Mouse (Mus musculus) heart, adult 9 months (tissue): ENCODE results near the gene Tarbp1.
"Not testable (repeated sequence)": the region's sequence is repeated elsewhere in the genome, so short reads cannot be mapped to it uniquely, and the experiment has no call there.

Source experiments
- DNase-seq, 2 experiments: peaks; one replicate each; pipeline ENCODE4 v3.0.0; 2022; ENCODE audit warnings: low spot score in 2 of 2

Gene Tarbp1

DNA sequence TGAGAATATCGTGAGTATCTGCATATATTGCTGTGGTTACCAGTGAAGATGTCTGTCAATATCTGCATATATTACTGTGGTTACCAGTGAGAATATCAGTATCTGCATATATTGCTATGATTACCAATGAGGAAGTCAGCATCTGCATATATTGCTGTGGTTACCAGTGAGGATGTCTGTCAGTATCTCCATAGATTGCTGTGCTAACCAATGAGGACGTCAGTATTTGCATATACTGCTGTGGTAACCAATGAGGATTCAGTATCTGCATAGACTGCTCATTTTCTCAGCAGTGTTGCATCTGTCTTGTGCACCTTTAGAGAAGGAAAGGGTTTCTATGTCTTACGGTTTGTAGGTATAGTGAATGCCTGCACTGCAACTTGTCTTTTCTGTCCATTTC is 54.0 kb downstream of the Tarbp1 start:
- DNase-seq: no peak

DNA sequence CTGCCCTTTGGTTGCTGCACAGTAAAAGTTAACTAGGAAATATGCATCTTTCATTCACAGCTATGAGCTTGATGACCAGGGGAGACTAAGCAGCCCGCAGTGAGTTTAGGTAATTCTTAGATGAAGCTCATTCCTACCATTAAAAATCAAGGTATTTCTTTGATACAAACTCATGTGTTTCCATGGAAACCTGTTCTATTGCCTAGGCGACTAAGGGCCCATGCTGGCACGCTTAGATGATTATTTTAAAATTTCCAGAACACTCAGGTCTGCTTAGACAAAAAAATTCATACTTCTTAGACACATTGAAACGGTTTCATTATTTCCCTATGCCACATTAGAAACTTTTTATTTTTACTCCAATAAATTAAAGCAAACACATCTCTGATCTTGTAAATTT is 69.8 kb downstream of the Tarbp1 start:
- no peak for DNase-seq

DNA sequence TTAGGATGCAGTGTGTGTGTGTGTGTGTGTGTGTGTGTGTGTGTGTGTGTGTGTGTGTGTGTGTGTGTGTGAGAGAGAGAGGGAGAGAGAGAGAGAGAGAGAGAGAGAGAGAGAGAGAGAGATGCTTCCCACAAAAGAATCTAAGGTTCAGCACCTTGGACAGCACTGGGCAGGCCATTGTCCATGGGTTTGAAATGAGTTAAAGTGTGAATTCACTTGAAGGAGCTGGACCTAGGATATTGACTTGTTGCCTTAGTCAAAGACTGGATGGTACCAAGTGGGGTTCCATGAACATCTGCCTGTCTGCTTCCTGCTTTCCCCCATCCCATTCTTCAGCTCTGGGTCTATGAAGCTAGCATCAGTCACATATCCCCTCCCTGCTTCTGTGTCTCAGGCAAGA is 70.3 kb downstream of the Tarbp1 start:
- not testable (repeated sequence) for DNase-seq

DNA sequence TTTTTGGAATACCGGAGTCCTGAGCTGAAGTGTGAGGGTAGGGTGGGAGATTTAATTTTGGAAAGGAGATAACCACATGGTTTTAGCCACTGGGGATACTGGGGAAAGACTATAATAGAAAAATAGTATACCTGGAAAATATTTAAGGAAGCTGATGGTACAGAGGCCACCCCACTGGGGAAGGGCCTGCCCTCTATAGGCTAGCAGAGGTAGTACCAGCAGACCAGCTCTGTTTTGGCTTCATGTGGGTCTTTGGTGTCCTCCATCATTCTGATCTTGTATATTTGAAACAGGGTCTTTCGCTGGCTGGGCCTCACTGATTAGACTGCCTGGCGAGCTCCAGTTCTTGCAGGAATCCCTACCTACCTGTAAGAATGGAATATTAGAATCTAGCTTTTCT is 76.5 kb downstream of the Tarbp1 start:
- no peak for DNase-seq

DNA sequence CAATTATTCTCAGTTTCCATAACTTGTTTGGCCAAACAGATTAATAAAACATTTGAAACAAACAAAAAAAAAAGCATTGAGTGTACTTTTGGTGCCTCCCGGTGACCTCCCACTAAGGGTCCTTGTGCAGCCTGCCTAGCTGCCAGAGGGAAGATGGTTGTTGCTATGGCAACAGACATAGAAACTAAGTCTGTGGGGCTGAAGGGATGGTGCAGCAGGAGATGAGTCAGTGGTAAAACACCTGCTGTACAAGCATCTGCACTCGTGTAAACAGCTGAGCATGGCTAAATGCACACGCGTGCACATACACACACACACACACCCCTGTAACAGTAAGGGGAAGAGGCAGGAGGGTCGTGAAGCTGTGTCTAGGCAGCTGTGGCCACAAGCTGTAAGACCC is 78.9 kb downstream of the Tarbp1 start:
- no peak for DNase-seq

DNA sequence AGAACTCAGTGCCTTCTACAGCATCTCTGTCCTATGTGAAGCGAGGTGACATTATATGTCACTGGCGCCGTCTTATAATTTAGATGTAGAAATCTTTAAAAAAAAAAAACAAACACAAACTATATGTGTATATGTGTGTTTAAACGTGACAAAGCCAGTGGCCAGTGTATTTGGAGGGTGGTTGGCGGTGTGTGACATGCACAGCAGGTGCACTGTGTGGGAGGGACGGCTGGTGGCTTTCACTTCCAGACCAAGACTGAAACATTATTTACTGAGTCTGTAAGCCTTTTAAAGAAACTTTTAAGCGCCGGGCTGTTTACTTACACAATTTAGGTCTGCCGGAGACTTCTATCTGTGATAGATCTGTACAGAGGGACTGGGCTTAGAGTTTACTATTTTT is 79.5 kb downstream of the Tarbp1 start:
- DNase-seq: no peak

DNA sequence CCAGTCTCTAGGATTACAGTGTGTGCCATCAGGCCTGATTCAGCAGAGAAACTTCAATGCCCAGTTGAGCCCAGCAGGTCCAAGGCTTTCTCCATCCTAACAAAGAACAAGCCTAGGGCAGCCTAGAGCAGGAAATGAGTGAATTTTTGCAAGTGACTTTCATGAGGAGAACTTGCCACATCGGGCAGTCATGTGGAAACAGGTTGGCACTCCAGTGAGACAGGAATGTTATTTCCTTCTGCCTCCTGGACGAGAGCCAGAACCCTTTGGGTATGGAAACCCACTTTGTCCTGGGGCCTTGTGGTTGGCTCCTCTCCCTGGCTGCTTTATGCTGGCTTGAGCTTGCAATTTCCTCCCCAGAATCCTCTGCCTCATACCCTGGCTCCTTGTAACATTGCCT is 83.3 kb downstream of the Tarbp1 start:
- no peak for DNase-seq

GRCm38 (mm10) chr8:126387566-126387965 is 87.3 kb downstream of the Tarbp1 start:
- DNase-seq: no peak

GRCm38 (mm10) chr8:126382749-126383148 is 92.1 kb downstream of the Tarbp1 start:
- DNase-seq: no peak

DNA sequence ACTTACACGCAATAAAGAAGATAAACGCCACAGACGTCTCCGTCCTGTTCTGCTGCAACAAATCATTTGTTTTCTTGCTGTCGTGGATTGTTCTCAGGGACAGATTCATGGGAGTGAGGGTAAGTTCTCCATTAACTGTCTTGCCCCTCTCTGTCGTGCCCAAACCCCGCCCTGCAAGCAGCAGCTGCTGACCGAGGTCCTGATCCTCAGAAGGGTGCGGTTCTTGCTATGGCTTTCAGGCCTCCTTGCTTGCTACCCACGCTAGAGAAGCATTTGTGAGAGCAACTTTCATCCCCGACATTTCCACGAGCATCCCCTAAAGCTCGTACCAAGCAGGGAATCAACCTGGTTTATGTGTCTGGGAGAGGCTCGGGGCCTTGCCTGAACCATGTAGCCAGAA is 92.6 kb downstream of the Tarbp1 start:
- DNase-seq: no peak

GRCm38 (mm10) chr8:126381299-126381698 is 93.6 kb downstream of the Tarbp1 start:
- no peak for DNase-seq

GRCm38 (mm10) chr8:126380141-126380540 is 94.7 kb downstream of the Tarbp1 start:
- no peak for DNase-seq

DNA sequence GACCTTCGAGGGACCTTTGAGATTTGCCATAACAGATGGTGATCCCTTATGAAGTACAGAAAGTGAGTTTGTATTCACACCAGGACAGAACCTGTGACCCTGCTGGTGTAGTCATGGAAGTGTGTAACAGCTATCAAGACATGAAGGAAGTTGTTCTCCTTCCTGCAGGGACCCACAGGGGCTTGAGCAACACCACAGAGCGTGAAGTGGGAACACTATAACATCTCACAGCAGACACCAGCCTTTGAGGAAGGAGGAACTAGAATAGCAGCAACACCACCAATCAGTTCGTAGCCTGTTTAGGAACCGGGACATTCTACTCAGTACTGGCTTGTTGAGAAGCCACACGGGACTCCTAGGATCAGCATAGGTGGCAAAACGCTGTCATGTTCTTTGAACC is 95.3 kb downstream of the Tarbp1 start:
- DNase-seq: no peak
